ENCODE assay signal across 10 mouse cellular contexts in the genomic region with DNA sequence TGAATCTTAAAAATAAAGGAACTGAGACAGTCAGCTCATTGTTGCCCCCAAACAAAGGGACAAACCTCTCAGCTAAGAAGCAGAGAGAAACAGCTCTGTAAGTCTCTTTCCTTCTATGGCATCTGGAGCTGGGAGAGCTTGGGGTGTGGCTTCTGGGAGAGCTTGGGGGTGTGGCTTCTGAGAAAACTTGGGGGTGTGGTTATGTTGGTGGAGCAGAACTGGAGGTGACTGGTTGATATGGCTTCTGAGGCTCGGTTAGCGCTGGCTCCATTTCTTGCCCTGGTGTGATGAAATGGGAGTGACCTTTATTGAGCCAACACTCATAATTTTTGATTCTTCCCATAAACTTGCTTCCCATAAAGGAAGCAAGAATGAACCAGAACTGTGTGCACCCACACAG. TPM values are rescaled to one million over a fixed set of nuclear protein-coding genes. Genes with fewer than 3 reads are reported as not detected.
DNase-seq lines count a peak whose midpoint lies in the region; ATAC-seq and TF ChIP-seq lines count a peak whose summit lies in the region.
"Had no signal": no experiment of that assay in that cellular context is flagged by ENCODE, and none has a peak within 500 bp of the region (broad histone marks: within the 10 kb centered on the region; RNA-seq: fewer than 3 reads in every experiment).

No protein-coding gene starts in this region.

- H3K4me3 ChIP-seq in heart, embryonic 10.5 days = no peak overlapping the region
- no peak overlapping the region for H3K4me3 ChIP-seq in left cerebral cortex, adult 2 months
- H3K4me3 ChIP-seq in forebrain, embryonic 15.5 days = no peak overlapping the region
- H3K4me3 ChIP-seq: erythroblast, embryonic 14.5 days had no signal

- no peak overlapping the region for H3K9ac ChIP-seq in forebrain, embryonic 15.5 days (replicated peaks)

- intact Hi-C loops in left cerebral cortex, adult 2 months (cut with DNase I) = no loop called here

- no peak for TF ChIP-seq CTCF in left cerebral cortex, adult 2 months (IDR thresholded peaks at IDR 0.05)

- H3K4me2 ChIP-seq in forebrain, embryonic 15.5 days (replicated peaks) = no peak overlapping the region

- H3K4me1 ChIP-seq in heart, embryonic 10.5 days = peaks cover 64% of the 10 kb centered on the region
- H3K4me1 ChIP-seq in forebrain, embryonic 15.5 days = peaks cover 3% of the 10 kb centered on the region; the same call in 1 of the 2 replicates

- H3K9me3 ChIP-seq in heart, embryonic 10.5 days = no peaks in the 10 kb centered on the region
- no peaks in the 10 kb centered on the region for H3K9me3 ChIP-seq in forebrain, embryonic 15.5 days

- DNase-seq in heart, embryonic 10.5 days (ENCODE audit: low spot score) = peak; percentile 89
- no peak for DNase-seq in heart, adult 8-10 months (ENCODE audit: low spot score)
- DNase-seq in brain, adult 2 months (ENCODE audit: low read depth, low spot score) = peak; percentile 10
- peak; percentile 62 for DNase-seq in kidney, postnatal 14 days
- peak; percentile 65 for DNase-seq in lung, postnatal 36 days
- DNase-seq in left cerebral cortex, adult 2 months (ENCODE audit: extremely low spot score in 1 of 2, low spot score in 2 of 2) = no peak

- H3K36me3 ChIP-seq in heart, embryonic 10.5 days = no peaks in the 10 kb centered on the region
- H3K36me3 ChIP-seq in forebrain, embryonic 15.5 days = no peaks in the 10 kb centered on the region

- 25% methylated on average over 2 of the region's 2 CpGs for WGBS in heart, embryonic 10.5 days
- 51% methylated on average over 2 of the region's 2 CpGs for WGBS in forebrain, embryonic 15.5 days

- H3K27me3 ChIP-seq in heart, embryonic 10.5 days (ENCODE audit: insufficient read depth, poor library complexity, severe bottlenecking) = no peaks in the 10 kb centered on the region
- no peaks in the 10 kb centered on the region for H3K27me3 ChIP-seq in forebrain, embryonic 15.5 days

- H3K27ac ChIP-seq in heart, embryonic 10.5 days = peak overlapping the region; percentile 84; the same call in 1 of the 2 replicates
- H3K27ac ChIP-seq in left cerebral cortex, adult 2 months = no peak overlapping the region
- H3K27ac ChIP-seq in forebrain, embryonic 15.5 days (replicated peaks) = no peak overlapping the region

- ATAC-seq in CD4-positive, CD25-positive, alpha-beta regulatory T cell, adult 4 months = no peak
- ATAC-seq in forebrain, embryonic 15.5 days (replicated peaks) = no peak

RNA-seq across cellular contexts. Expression of gene Kcne1, which starts 10.0 kb away (rescaled TPM):
- polyA plus RNA-seq in heart, embryonic 10.5 days (2016; fragmentation: Nextera tagmentation; extraction: Ambion mirVana) = 21.3 and 54.9 TPM in 2 replicates
- total RNA-seq in heart, adult 8-10 months (2022) = 1 to 10 TPM; 2.7 to 7.8 (median 4.7) TPM
- polyA plus RNA-seq in CD4-positive, CD25-positive, alpha-beta regulatory T cell, adult 4 months (2017; shearing (Covaris generic)) = not detected
- total RNA-seq in left cerebral cortex, adult 2 months (2021) = not detected
- polyA plus RNA-seq in forebrain, embryonic 15.5 days (2015; fragmentation: Nextera tagmentation; extraction: Ambion mirVana) = 0.33 TPM in 1 of 2 replicates, not detected in the other
- total RNA-seq: left cerebral cortex, adult 18-20 months had no signal
- polyA plus RNA-seq: erythroblast, embryonic 14.5 days had no signal

RNA-seq across cellular contexts. Expression of gene Fam243, which starts 48.0 kb away (rescaled TPM):
- polyA plus RNA-seq in heart, embryonic 10.5 days (2016; fragmentation: Nextera tagmentation; extraction: Ambion mirVana) = 0.10 TPM in 1 of 2 replicates, not detected in the other
- total RNA-seq in heart, adult 8-10 months (2022) = under 1 TPM; 0.24 to 0.86 (median 0.42) TPM
- not detected for polyA plus RNA-seq in CD4-positive, CD25-positive, alpha-beta regulatory T cell, adult 4 months (2017; shearing (Covaris generic))
- not detected for total RNA-seq in left cerebral cortex, adult 2 months (2021)
- 0.17 TPM in 1 of 2 replicates, not detected in the other for polyA plus RNA-seq in forebrain, embryonic 15.5 days (2015; fragmentation: Nextera tagmentation; extraction: Ambion mirVana)
- total RNA-seq: left cerebral cortex, adult 18-20 months had no signal
- polyA plus RNA-seq: erythroblast, embryonic 14.5 days had no signal

Comparison
In these comparisons a context has a peak if more than half of its experiments do, and no peak if none do; other contexts are left out.
1. DNase-seq: peak in heart, embryonic 10.5 days (single experiment), brain, adult 2 months (single experiment), kidney, postnatal 14 days (single experiment) and lung, postnatal 36 days (single experiment); none in heart, adult 8-10 months (single experiment) and left cerebral cortex, adult 2 months (0 of 2).
2. RNA of gene Kcne1, which starts 10.0 kb away (polyA plus RNA-seq): 21.3 to 54.9 TPM in heart, embryonic 10.5 days; not detected in CD4-positive, CD25-positive, alpha-beta regulatory T cell, adult 4 months and 0.33 TPM in forebrain, embryonic 15.5 days; every median in the first group is over 10 times any median in the second.